Mouse (Mus musculus) heart, adult 2 months (tissue): ENCODE results near the gene Gm13889. TPM values are rescaled to one million over a fixed set of nuclear protein-coding genes. Genes with fewer than 3 reads are reported as not detected.

Source experiments
- DNase-seq, 2 experiments: peaks; one replicate each; pipeline ENCODE4 v3.0.0; 2021
- H3K27ac ChIP-seq: fragments of 200-600 bp; 2 replicates; pipeline ENCODE4 v1.8.1; 2022
- H3K27me3 ChIP-seq: fragments of 200-500 bp; 2 replicates; pipeline ENCODE4 v1.6.1; 2012; ENCODE audit warnings: mild to moderate bottlenecking, low read length, inconsistent platforms, mixed read lengths; ENCODE audit not compliant: control insufficient read depth, insufficient read depth
- H3K36me3 ChIP-seq: fragments of 200-500 bp; 2 replicates; pipeline ENCODE4 v1.6.1; 2012; ENCODE audit warnings: low read length, inconsistent platforms; ENCODE audit not compliant: control insufficient read depth, insufficient read depth
- H3K4me1 ChIP-seq: fragments of 200-500 bp; 2 replicates; pipeline ENCODE4 v1.6.1; 2011; ENCODE audit warnings: low read length; ENCODE audit not compliant: control insufficient read depth, insufficient read depth
- H3K4me3 ChIP-seq: fragments of 200-600 bp; 2 replicates; pipeline ENCODE4 v1.8.1; 2022
- H3K79me2 ChIP-seq: fragments of 200-500 bp; replicated peaks from 2 replicates; pipeline ENCODE4 v1.6.1; 2012; ENCODE audit warnings: mild to moderate bottlenecking, inconsistent platforms, low read length, moderate library complexity, mixed read lengths; ENCODE audit not compliant: control insufficient read depth, insufficient read depth
- H3K9ac ChIP-seq: fragments of 200-500 bp; 2 replicates; pipeline ENCODE4 v1.6.1; 2012; ENCODE audit warnings: low read depth, mild to moderate bottlenecking, control low read depth, inconsistent platforms, low read length, mixed read lengths
- CTCF ChIP-seq: fragments of 200-600 bp; IDR thresholded peaks from 2 replicates; pipeline ENCODE4 v1.8.1; 2022; ENCODE audit warnings: antibody characterized with exemption, mild to moderate bottlenecking, moderate library complexity
- EP300 ChIP-seq: fragments of 200-500 bp; IDR thresholded peaks from 2 replicates; pipeline ENCODE4 v1.6.1; 2011; ENCODE audit warnings: low read depth, low read length, control low read depth; ENCODE audit not compliant: insufficient read depth
- POLR2A ChIP-seq: fragments of 200-500 bp; IDR thresholded peaks from 2 replicates; pipeline ENCODE4 v1.6.1; 2011; ENCODE audit warnings: mild to moderate bottlenecking, low read depth, low read length, control low read depth; ENCODE audit not compliant: insufficient read depth
- WGBS: fragments of 180-500 bp; shearing (Covaris S2); methylation state at CpG from one replicate; pipeline ENCODE4 v1.1.7; 2018; 5-methylcytosine and 5-hydroxymethylcytosine counted together
- intact Hi-C: fragments of 180-260 bp; cut with DNase I; formaldehyde crosslinking; loops from one replicate; pipeline ENCODE4 v1.15.1; 2025
- polyA plus RNA-seq: library from polyadenylated mRNA; depleted of rRNA; stranded (reverse); fragments of >200 nt; gene quantifications from 2 replicates; pipeline ENCODE4 v1.2.3, GENCODE M21; 2012
- total RNA-seq, 2 experiments: library from RNA; stranded (reverse); gene quantifications; 2 replicates each; pipeline ENCODE4 v1.2.3; 2021

The Gm13889 gene
- total and polyA plus RNA-seq, 3 experiments, result 8.3 to 12.4 (median 9.4) TPM

- Histone ChIP-seq H3K27ac (no peak overlapping the region), H3K4me3 (no peak overlapping the region), H3K9ac (no peak overlapping the region), H3K36me3 (no peaks in the 10 kb centered on the region), H3K27me3 (no peaks in the 10 kb centered on the region), H3K79me2 (no peaks in the 10 kb centered on the region), H3K4me1 (peaks cover 3% of the 10 kb centered on the region)
- DNase-seq, result no peak
- intact Hi-C loops, result no loop called here
- peak; percentile 36 for TF ChIP-seq CTCF
- TF ChIP-seq EP300, result no peak
- TF ChIP-seq POLR2A, result no peak
- WGBS, result 94% methylated on average over 2 of the region's 2 CpGs
Measured at GRCm38 (mm10) chr2:93944099-93944498, 12.9 kb downstream of the Gm13889 start.

DNA sequence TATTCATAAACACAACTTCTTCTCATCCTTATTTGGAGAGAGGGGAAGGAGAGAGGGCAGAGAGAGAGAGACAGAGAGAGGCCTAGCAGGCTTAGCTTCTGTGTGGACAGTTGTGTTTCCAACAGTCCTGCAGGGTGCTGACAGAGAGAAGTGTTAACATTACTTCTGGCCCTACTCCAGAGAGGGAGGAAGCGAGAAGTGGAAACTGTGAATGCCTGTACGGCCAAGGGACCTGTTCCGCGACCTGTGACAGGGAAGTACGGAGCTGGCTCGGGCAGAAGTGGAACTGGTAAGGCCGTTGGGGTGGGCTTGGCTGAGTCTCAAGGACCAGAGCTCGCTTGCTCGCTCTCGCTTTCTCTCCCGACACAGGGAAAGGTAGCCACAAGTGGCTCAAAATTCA, 15.3 kb downstream of the Gm13889 start:
- no peaks in the 10 kb centered on the region for H3K27me3 ChIP-seq

GRCm38 (mm10) chr2:93938534-93938933, 18.5 kb downstream of the Gm13889 start:
- H3K36me3 ChIP-seq, result no peaks in the 10 kb centered on the region
- H3K27me3 ChIP-seq, result no peaks in the 10 kb centered on the region
- intact Hi-C loops, result no loop called here
- 21% methylated on average over 9 of the region's 9 CpGs for WGBS
- TF ChIP-seq POLR2A (no peak), CTCF (no peak), EP300 (no peak)
- no peak overlapping the region for H3K9ac ChIP-seq
- H3K79me2 ChIP-seq, result no peaks in the 10 kb centered on the region
- DNase-seq, result no peak
- no peak overlapping the region for H3K27ac ChIP-seq
- no peak overlapping the region for H3K4me3 ChIP-seq
- H3K4me1 ChIP-seq, result peaks cover 3% of the 10 kb centered on the region

More for the DNA sequence above, 15.3 kb downstream of the Gm13889 start:
- intact Hi-C loops, result no loop called here
- Histone ChIP-seq H3K4me3 (no peak overlapping the region), H3K4me1 (peaks cover 3% of the 10 kb centered on the region), H3K27ac (no peak overlapping the region), H3K79me2 (no peaks in the 10 kb centered on the region), H3K36me3 (no peaks in the 10 kb centered on the region), H3K9ac (no peak overlapping the region)
- 12% methylated on average over 11 of the region's 11 CpGs for WGBS
- TF ChIP-seq POLR2A, result no peak
- TF ChIP-seq EP300, result no peak
- TF ChIP-seq CTCF, result no peak
- peak in 1 of 2 experiments; percentile 33 for DNase-seq

DNA sequence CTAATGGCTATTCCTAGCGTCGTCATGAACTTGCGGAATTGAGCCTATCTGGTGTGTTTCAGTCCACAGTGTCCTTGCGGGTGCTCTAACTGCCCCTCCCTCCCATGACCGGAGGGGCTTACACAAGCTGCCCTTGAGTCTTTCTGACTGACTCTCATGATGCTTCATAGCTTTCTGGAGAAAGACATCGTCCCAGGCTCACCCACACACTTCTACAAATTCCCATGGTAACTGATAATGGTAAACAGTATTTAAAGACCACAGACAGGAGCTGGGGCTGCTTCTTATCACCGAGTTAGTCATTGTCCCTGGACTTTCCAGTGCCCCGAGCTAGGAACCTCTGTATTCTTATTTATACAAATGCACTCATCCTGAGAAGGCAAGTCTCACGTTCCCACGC, 28.1 kb downstream of the Gm13889 start:
- TF ChIP-seq EP300, result no peak
- H3K4me1 ChIP-seq, result no peaks in the 10 kb centered on the region
- no peak overlapping the region for H3K9ac ChIP-seq
- intact Hi-C loops, result no loop called here
- no peak for DNase-seq
- no peak overlapping the region for H3K27ac ChIP-seq
- H3K27me3 ChIP-seq, result no peaks in the 10 kb centered on the region
- no peaks in the 10 kb centered on the region for H3K36me3 ChIP-seq
- WGBS, result 48% methylated on average over 10 of the region's 10 CpGs
- no peak overlapping the region for H3K4me3 ChIP-seq
- no peaks in the 10 kb centered on the region for H3K79me2 ChIP-seq

GRCm38 (mm10) chr2:93927701-93928437, 29.1 kb downstream of the Gm13889 start:
- intact Hi-C loops, result no loop called here
- DNase-seq, result no peak
- 48% methylated on average over 13 of the region's 13 CpGs for WGBS
- Histone ChIP-seq H3K9ac (no peak overlapping the region), H3K79me2 (no peaks in the 10 kb centered on the region), H3K4me3 (no peak overlapping the region), H3K27me3 (no peaks in the 10 kb centered on the region), H3K36me3 (no peaks in the 10 kb centered on the region), H3K4me1 (no peaks in the 10 kb centered on the region), H3K27ac (no peak overlapping the region)
- TF ChIP-seq POLR2A (no peak), CTCF (no peak), EP300 (no peak)

DNA sequence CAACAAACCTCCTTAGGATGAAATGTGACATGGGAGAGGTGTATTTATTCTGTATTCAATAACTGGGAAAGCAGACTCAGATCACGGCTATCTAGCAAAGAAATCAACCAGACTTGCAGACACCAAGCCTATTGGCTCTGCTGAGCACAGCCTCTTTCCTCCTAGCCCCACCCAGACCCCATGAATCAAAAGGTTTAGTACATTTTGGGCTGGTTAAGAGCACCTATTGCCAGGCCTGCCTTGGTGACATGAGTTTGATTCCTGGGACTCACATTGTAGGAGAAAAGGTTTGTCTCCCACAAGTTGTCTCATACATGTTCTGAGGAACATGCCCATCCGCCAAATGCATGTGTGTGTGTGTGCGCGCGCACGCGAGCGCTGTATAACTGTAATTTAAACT, 30.9 kb downstream of the Gm13889 start:
- H3K27me3 ChIP-seq, result no peaks in the 10 kb centered on the region
- intact Hi-C loops, result no loop called here
- WGBS, result 93% methylated on average over 8 of the region's 8 CpGs
- H3K79me2 ChIP-seq, result no peaks in the 10 kb centered on the region
- H3K4me3 ChIP-seq, result no peak overlapping the region
- TF ChIP-seq CTCF (no peak), POLR2A (no peak), EP300 (no peak)
- H3K4me1 ChIP-seq, result no peaks in the 10 kb centered on the region
- DNase-seq, result no peak
- H3K9ac ChIP-seq, result no peak overlapping the region
- no peaks in the 10 kb centered on the region for H3K36me3 ChIP-seq
- H3K27ac ChIP-seq, result no peak overlapping the region
